Mouse (Mus musculus) hindlimb bud, embryonic 11.5 days (tissue): ENCODE measurements around the gene Map3k13.
A peak's percentile ranks its signal among the peaks of the same experiment; 100 is the strongest.
"Not testable (repeated sequence)": the region's sequence is repeated elsewhere in the genome, so short reads cannot be mapped to it uniquely, and the experiment has no call there.

Source experiments
- DNase-seq: peaks from one replicate; pipeline ENCODE4 v3.0.0-alpha.2; 2012; ENCODE audit warnings: low read depth, low spot score; ENCODE audit errors: extremely low spot score

Gene Map3k13

GRCm38 (mm10) chr16:21806892-21807291 is 12.7 kb downstream of the Map3k13 start:
- DNase-seq = no peak

DNA sequence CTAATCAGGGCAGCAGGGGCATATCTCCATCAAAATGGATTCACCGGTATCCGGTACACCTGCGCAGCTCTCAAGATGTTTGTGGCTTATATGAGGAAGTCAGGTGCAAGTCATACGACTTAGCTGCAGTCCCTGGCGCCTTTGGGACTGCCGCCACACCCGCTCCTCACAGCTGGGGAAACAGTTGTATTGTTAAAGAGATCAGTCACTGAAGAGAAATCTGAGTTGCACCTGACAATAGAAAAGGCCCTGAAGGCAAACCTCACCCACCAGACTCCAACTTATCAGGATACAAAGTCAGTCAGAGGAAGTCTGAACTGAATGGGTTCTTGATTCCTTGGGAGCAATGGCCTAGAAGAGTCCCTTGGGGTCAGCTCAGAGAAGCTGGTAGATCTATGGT is 13.6 kb downstream of the Map3k13 start:
- not testable (repeated sequence) for DNase-seq

DNA sequence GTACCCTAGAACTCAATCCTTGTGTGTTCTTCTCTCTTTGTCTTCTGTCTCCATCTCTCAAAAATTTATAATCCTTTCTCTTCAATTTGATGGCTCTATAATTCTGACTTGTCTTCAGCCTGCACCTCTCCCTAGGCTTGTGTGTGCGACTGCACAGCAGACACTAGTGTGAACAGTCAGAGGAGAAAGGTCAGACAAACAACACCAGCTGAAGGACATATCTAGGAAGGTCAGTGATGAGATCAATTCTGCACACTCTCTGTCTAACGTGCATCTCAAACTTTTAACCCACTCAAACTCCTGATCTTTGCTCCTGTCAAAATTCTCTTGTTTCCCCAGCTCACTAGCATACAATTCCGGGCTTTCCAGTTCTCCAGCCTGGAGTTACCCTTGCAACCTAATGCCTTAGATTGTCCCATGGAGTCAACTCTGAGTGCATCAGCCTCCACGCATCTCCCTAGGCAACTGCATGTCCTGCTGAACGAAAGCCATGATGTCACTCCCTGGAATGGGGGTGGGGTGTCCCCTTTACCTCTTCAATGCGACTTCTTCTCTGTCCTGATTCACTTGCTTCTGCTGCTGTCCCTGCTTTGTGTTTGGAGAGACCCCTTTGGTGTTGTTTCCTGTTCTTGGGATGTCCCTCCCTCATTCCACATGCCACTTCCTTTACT is 19.2 kb downstream of the Map3k13 start:
- no peak for DNase-seq

GRCm38 (mm10) chr16:21814861-21815668 is 20.9 kb downstream of the Map3k13 start:
- DNase-seq = peak; percentile 62

GRCm38 (mm10) chr16:21815669-21816010 is 21.5 kb downstream of the Map3k13 start:
- no peak for DNase-seq

DNA sequence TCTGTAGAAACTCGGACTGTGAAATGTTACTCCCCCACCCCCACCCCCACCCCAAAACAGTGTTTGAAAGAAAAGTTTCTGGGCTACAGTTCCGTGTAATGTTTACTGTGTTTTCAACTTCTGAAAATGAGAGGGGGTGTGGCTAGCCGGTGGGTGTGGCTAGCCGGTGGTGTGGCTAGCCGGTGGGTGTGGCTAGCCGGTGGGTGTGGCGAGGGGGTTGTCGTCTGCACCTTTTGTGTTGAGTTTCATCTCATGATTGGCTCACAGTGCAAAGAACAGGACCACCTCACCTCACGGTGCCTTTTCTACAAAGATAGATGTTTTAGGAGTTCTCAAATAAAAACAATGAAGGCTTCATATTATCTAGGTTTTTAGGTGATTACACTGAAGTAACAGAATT is 24.0 kb downstream of the Map3k13 start:
- DNase-seq = no peak

- DNase-seq = no peak
Observed at GRCm38 (mm10) chr16:21818629-21819028, 24.5 kb downstream of the Map3k13 start.

GRCm38 (mm10) chr16:21825612-21826031 is 31.5 kb downstream of the Map3k13 start:
- no peak for DNase-seq

GRCm38 (mm10) chr16:21827153-21827552 is 33.0 kb downstream of the Map3k13 start:
- no peak for DNase-seq

- DNase-seq = no peak
Observed at GRCm38 (mm10) chr16:21827581-21827980, 33.4 kb downstream of the Map3k13 start.

DNA sequence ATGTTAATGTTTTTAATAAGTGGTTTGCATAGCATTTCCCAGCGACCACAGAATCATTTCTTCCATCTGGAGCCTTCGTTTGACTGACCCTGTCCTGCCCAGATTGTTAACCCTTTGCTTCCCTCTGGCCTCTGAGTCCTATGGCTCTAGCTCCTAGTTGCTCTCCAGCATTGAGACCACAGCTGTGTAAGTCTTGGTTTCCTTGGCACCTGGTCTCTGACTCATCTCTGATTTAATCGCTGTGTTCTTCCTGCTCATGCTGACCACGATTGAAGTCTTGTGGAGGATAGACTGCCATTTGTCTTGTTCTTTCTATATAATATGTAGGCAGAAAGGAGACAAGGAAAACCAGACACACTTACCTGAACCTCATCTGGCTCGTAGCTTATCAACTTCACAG is 35.6 kb downstream of the Map3k13 start:
- DNase-seq = no peak

DNA sequence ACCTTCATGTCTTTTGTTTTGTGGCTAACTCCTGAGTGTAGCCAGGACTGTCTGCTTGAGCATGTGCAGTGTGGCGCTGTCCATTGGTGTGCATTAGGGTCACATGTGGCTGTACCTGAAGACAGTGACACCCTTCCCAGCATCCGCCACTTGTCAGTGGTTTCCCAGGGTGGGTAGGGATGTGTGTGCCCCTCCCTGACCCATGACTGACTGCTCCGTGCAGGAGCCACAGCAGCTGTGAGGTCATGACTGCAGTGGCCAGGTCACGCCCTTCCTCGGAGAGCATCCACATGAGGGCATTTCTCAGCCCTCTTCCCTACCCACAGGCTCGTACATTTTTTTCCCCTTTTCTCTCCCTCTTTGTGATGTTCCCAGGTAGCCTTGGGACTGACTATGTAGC is 36.6 kb downstream of the Map3k13 start:
- no peak for DNase-seq

- DNase-seq = no peak
Observed at GRCm38 (mm10) chr16:21831764-21832163, 37.6 kb downstream of the Map3k13 start.

DNA sequence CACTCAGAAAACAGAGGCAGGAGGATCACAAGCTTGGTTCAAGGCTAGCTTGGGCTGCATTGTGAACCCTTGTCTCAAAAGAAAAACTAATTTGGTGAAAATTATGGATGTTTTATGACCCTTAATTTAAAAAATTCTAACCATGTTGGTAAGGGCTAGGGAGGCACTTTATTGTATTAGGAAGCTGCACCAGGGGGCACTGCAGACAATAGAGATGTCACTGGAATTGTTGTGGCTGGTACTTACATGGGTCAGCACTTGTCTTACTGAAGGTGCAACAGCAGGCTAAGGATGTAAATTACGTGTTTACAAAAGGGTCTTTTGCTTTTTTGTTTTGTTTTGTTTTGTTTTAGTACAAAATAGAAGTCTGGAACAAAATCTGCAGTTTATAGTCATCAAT is 39.3 kb downstream of the Map3k13 start:
- no peak for DNase-seq

- no peak for DNase-seq
Observed at GRCm38 (mm10) chr16:21833970-21834369, 39.8 kb downstream of the Map3k13 start.

GRCm38 (mm10) chr16:21834866-21835583 is 40.9 kb downstream of the Map3k13 start:
- no peak for DNase-seq

DNA sequence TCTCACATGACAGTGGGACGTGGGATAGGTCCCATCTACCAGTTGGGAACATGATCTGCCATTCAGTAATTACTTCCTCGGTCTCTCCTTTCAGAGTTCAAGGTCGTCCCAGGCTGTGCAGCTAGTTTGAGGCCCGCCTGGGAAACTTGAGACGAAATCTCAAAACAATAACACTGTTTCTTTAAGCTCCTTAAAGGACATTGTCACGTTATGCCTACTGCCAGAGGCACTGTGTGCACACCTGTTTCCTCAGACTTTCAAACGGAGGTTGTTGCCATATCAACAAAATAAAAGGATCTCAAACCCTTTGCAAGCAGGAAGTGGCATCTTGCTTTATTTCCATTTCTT is 41.4 kb downstream of the Map3k13 start:
- DNase-seq = no peak

DNA sequence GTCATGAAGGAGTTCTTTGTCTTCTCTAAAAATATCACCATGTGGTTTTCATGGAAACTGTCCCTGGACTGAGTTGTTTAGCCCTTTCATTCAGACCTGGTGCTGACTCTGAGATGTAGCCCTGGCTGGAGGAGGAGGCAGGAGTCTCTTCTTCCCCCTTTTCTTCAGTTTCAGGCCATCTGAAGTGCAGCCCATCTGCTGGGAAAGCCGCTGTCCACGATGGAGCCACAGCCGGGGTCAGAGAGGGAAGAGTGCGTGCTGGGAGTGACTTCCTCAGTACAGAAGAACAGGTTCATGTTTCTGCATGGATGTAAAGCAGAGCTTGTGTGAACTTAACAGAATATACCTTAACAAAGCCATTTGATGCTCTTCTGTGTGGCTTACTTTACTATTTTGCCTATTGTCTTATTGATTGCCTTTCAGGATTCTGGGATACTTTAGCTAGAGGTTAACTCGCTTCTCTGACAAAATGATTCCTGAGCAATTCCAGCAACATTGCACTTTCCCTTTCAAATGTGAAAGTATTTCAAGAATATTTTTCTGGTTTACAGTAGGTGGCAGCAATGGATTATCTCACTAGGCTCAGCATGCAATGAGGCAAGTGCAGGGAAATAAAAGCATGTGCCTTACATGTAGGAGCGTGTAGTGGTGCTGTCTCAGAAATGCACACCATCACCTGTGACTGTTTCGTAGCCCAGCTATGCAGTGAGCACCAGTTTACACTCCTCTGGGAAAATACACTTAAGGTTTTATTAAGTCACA is 42.3 kb downstream of the Map3k13 start:
- no peak for DNase-seq

DNA sequence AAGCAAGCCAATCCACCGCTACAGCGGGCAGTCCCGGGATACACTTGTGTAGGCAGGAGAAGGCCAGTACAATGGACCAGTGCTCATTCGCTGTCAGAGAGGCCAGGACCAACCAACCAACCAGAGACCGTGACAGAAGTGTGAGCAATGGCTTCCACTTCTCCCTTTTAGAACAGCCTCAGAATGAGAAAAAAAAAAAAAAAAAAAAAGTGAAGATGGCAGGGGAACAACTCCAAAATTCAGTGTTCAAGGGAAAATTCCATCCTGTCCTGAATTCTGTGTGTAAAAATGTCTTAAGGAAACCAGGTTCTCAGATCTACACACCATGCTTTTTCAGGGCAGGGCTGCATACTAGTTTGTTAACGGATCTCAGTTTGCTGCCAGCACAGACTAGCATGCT is 43.5 kb downstream of the Map3k13 start:
- DNase-seq = no peak

- DNase-seq = peak; percentile 94
Observed at GRCm38 (mm10) chr16:21845800-21846671, 51.9 kb downstream of the Map3k13 start.
